Mouse (Mus musculus) 3T3-L1 (cell line): ENCODE measurements at regions not wholly inside any gene's neighbourhood (a gene's known extent, or its start where the extent isn't known, plus 50 kb on each side); places are given as distances from the start of the nearest gene placed in this dataset.
A peak's percentile ranks its signal among the peaks of the same experiment; 100 is the strongest.

Experiments used
- DNase-seq: peaks from one replicate; pipeline ENCODE4 v3.0.0-alpha.2; 2015; ENCODE audit warnings: low read depth, low spot score

DNA sequence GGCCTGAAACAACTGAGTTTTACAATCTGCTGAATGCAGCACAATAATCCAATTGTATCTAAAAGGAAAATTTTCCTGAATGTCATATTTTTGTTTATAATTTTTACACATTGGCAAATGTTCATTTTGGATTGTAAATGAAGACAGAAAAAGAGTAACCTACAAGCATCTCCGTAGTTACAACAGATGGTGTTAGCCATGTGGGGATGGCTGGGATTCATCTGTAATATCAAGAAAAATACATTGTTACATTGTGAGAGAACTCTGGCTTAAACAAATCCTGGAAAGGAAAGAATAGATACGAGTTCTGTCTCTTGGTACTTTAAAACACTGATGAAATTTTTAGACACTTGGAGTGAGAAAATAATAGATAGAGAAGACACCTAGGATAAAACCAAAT lies 1106.0 kb downstream of the Grm8 start:
- DNase-seq: no peak

DNA sequence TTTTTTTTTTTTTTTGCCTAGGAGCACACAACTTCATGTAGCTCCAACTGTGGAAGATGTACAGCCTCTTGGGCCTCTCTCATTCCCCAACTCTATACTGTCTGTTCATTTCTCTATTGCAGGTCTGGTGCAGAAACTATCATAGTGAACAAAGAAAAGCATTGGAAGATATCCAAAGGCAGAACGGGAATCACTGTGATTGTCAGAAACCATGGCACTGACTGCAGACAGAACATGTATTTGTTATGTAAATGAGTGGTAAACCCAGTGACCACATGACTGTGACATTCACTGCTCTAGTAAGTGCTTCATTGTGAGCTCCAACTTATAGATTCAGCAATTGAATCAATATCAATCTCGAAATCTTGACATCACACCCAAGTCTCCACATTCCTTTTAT lies 1106.6 kb downstream of the Grm8 start:
- no peak for DNase-seq

DNA sequence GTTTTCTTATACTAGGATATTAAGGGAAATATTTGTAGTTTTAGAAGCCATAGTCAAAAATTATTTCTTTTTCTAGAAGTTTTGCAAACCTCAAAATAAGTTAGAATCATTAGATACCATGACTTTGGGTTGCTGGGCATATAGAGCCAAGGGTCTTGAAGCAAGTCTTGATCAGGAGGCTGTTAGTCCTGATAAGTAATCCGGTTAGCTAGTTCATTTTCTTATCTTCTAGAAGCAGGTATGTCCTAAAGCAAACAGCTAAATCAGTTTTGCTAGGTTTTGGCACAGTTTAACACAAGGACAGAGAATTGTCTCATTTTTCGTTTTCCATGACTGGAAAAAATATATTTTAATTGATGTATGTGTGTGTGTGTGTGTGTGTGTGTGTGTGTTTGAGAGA lies 1113.3 kb downstream of the Grm8 start:
- DNase-seq: no peak

DNA sequence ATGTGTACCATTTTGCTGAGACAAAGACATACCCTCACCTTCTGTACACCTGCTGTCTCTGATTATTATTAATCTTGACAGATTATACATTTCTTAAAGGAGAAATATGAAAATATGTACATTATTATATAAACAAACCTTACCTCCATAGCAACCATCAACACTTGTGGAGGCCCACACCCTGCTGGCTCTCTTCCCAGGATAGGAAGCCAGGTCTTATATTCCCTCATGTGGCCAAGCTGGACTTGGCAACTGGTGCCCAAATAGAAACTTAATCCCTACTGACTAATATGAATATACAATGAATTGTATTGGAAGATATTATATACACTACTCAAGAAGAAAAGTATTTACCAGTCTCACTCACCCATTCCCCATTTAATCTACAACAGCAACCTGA lies 1120.5 kb downstream of the Grm8 start:
- DNase-seq: no peak

DNA sequence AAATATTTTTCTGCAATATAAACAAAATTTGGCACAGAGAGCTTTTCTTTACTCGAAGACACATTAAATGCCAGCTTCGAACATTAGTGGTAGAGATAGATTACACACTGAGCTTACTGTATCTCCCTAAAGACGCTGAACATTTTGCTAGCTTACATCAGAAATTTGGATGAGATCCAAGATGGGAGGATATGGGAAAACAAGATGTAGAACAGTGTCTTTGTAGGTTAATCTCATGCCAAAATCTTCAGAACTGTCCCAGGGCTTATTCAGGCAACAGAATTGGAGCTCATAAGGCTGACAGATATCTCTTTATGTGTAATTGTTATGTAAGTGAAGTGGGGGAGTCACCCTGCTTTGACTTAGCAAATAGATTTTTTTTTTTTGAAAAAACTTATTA lies 1158.4 kb downstream of the Grm8 start:
- peak; percentile 15 for DNase-seq

DNA sequence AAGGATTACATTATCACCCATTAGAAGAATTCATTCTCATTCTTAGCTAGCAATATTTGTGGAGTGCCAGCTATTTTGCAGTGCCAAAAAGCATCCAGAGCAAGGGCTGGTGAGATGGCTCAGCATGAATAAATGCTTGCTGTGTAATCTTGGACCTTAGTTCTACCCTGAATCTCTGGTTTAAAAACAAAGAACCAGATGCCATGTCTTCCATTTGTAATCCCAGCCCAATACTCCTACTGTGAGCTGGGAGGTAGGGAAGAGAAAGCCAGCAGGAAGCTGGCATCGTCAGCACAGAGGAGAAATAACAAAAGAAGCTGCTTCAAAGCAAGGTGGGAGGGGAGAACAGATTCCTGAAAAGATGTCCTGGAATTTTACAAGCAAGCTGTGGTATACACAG lies 1140.1 kb upstream of the Pot1a start:
- no peak for DNase-seq
